Mouse (Mus musculus): ENCODE data around the gene Adm2. TPM values are rescaled to one million over a fixed set of nuclear protein-coding genes. Genes with fewer than 3 reads are reported as not detected.

Gene Adm2
- polyA plus RNA-seq, 1 experiment from 2014 or later = 0.19 TPM

- H3K27ac ChIP-seq = no peak overlapping the region
- H3K27me3 ChIP-seq = no peaks in the 10 kb centered on the region
- peak overlapping the region; percentile 92 for H3K9ac ChIP-seq
- H3K4me1 ChIP-seq (replicated peaks) = peaks cover 34% of the 10 kb centered on the region
- no peaks in the 10 kb centered on the region for H3K9me3 ChIP-seq (replicated peaks)
- H3K4me2 ChIP-seq = peak overlapping the region; percentile 84
- WGBS = 26% methylated on average over 3 of the region's 3 CpGs
- no peaks in the 10 kb centered on the region for H3K36me3 ChIP-seq
- peak overlapping the region; percentile 95 for H3K4me3 ChIP-seq
- ATAC-seq (replicated peaks; ENCODE audit: insufficient number of reproducible peaks, insufficient read depth, low FRiP score, low read depth) = no peak
Observed at GRCm38 (mm10) chr15:89314107-89314506, 8.4 kb upstream of the Adm2 start.

DNA sequence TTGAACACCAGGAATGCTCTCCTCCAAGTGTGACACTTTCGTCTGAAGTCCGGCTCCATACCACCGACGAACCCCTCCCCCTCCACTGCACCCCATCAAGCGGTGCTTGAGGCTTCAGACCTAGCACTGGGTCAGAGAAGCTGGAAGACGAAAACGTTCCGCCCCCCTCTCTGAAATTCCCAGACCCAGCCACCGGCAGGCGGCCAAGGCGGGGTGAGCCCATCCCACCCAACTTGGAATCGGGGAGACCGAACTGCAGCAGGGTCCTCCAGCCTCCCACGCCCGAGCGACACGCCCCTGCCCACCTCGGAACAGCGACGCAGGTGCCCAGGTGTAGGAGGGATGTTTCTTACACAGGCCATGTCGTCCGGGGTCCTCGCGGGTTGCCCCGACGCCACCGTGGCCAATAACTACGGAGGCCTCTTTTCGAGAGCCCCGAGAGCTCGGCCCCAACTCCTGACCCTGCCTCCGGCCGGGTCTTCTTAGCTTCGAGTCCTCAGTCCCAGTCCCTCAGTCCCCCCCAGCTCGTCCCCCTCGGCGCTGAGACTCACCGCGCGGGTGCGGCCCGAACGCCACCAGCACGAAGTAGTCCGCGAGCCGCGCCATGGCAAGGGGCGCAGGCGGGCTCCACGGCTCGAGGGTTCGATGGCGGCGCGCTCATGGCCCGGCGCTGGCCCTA is 7.9 kb upstream of the Adm2 start:
- Histone ChIP-seq H3K4me1 (replicated peaks) (peaks cover 31% of the 10 kb centered on the region), H3K4me2 (peak overlapping the region; percentile 84), H3K4me3 (peak overlapping the region; percentile 95), H3K9ac (peak overlapping the region; percentile 92), H3K36me3 (no peaks in the 10 kb centered on the region), H3K27me3 (no peaks in the 10 kb centered on the region), H3K27ac (peak overlapping the region; percentile 54; the same call in 1 of the 2 replicates), H3K9me3 (replicated peaks) (no peaks in the 10 kb centered on the region)
- WGBS = under 1% methylated on average over 58 of the region's 58 CpGs
- peak; percentile 20 for ATAC-seq (replicated peaks; ENCODE audit: insufficient number of reproducible peaks, insufficient read depth, low FRiP score, low read depth)

- Histone ChIP-seq H3K4me3 (peak within 1 kb of the TSS; percentile 95), H3K4me2 (peak within 1 kb of the TSS; percentile 84), H3K9me3 (replicated peaks) (no peaks in the 10 kb centered on the region), H3K27ac (peak within 1 kb of the TSS; percentile 66), H3K4me1 (replicated peaks) (peaks cover 27% of the 10 kb centered on the region), H3K27me3 (no peaks in the 10 kb centered on the region), H3K36me3 (no peaks in the 10 kb centered on the region), H3K9ac (peak within 1 kb of the TSS; percentile 92)
- WGBS = under 1% methylated on average over 34 of the region's 37 CpGs
- ATAC-seq (replicated peaks; ENCODE audit: insufficient number of reproducible peaks, insufficient read depth, low FRiP score, low read depth) = peak; percentile 100
Observed at GRCm38 (mm10) chr15:89315190-89315731, 7.3 kb upstream of the Adm2 start, which contains the start of gene Sbf1. Gene Sbf1, minus strand, starts transcription at chr15:89315311.

DNA sequence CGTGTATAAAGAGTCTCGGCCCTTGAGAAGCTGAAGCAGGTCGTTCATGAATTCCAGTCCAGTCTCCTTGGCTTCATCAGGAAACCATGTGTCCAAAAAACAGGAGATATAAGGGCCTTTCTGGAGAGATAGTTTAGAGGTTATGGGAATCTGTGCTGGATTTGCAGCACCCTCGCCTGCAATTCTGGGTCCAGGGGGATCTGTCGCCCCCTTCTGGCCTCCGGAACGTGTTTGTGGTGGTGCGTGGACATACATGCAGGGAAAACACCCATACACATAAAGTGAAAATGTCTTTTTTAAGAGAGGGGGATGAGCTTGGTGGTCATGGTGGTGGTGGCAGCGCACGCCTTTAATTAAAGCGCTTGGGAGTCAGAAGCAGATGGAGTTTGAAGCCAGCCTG is 6.4 kb upstream of the Adm2 start:
- Histone ChIP-seq H3K9ac (no peak overlapping the region), H3K27ac (no peak overlapping the region), H3K36me3 (no peaks in the 10 kb centered on the region), H3K4me3 (no peak overlapping the region), H3K27me3 (peaks cover 3% of the 10 kb centered on the region; the same call in 1 of the 2 replicates), H3K9me3 (replicated peaks) (no peaks in the 10 kb centered on the region), H3K4me1 (replicated peaks) (peaks cover 22% of the 10 kb centered on the region), H3K4me2 (no peak overlapping the region; the same call in 1 of the 2 replicates)
- WGBS = 70% methylated on average over 11 of the region's 11 CpGs
- ATAC-seq (replicated peaks; ENCODE audit: insufficient number of reproducible peaks, insufficient read depth, low FRiP score, low read depth) = no peak

DNA sequence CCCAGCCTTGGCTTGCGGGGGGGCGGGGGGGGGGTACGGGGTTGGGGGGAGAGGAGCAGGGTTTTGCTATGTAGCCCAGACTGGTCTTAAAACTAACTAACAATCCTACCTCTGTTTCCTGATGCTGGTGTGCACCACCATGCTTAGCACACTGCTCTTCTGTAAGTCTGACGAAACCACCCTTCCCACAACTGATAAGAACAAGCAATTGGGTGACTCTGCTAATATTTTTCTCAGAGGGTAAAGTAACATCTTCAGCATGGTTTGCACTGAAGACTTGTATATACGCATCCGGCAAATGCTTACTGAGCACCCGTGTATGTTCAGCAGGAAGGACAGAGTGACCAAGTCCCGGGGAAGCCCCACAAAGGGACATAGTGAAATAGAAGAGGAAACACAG is 1.3 kb upstream of the Adm2 start:
- Histone ChIP-seq H3K9me3 (replicated peaks) (no peaks in the 10 kb centered on the region), H3K36me3 (no peaks in the 10 kb centered on the region), H3K4me1 (replicated peaks) (peaks cover 7% of the 10 kb centered on the region; the same call in 1 of the 2 replicates), H3K4me3 (no peak overlapping the region), H3K9ac (no peak overlapping the region), H3K4me2 (no peak overlapping the region), H3K27ac (no peak overlapping the region), H3K27me3 (peaks cover 28% of the 10 kb centered on the region)
- 65% methylated on average over 8 of the region's 8 CpGs for WGBS
- no peak for ATAC-seq (replicated peaks; ENCODE audit: insufficient number of reproducible peaks, insufficient read depth, low FRiP score, low read depth)

- Histone ChIP-seq H3K4me1 (replicated peaks) (peaks cover 7% of the 10 kb centered on the region; the same call in 1 of the 2 replicates), H3K27me3 (peaks cover 28% of the 10 kb centered on the region), H3K4me3 (no peak overlapping the region), H3K9ac (no peak overlapping the region), H3K9me3 (replicated peaks) (no peaks in the 10 kb centered on the region), H3K4me2 (no peak overlapping the region), H3K27ac (no peak overlapping the region), H3K36me3 (no peaks in the 10 kb centered on the region)
- no peak for ATAC-seq (replicated peaks; ENCODE audit: insufficient number of reproducible peaks, insufficient read depth, low FRiP score, low read depth)
- WGBS = 78% methylated on average over 4 of the region's 4 CpGs
Observed at GRCm38 (mm10) chr15:89323656-89324055, 1.1 kb downstream of the Adm2 start.

- H3K9ac ChIP-seq = no peak overlapping the region
- peaks cover 24% of the 10 kb centered on the region for H3K27me3 ChIP-seq
- no peak for ATAC-seq (replicated peaks; ENCODE audit: insufficient number of reproducible peaks, insufficient read depth, low FRiP score, low read depth)
- no peak overlapping the region for H3K27ac ChIP-seq
- no peaks in the 10 kb centered on the region for H3K36me3 ChIP-seq
- peaks cover 7% of the 10 kb centered on the region; the same call in 1 of the 2 replicates for H3K4me1 ChIP-seq (replicated peaks)
- WGBS = 52% methylated on average over 5 of the region's 5 CpGs
- H3K4me2 ChIP-seq = no peak overlapping the region
- H3K9me3 ChIP-seq (replicated peaks) = no peaks in the 10 kb centered on the region
- no peak overlapping the region for H3K4me3 ChIP-seq
Observed at GRCm38 (mm10) chr15:89326441-89326840, 3.9 kb downstream of the Adm2 start.

DNA sequence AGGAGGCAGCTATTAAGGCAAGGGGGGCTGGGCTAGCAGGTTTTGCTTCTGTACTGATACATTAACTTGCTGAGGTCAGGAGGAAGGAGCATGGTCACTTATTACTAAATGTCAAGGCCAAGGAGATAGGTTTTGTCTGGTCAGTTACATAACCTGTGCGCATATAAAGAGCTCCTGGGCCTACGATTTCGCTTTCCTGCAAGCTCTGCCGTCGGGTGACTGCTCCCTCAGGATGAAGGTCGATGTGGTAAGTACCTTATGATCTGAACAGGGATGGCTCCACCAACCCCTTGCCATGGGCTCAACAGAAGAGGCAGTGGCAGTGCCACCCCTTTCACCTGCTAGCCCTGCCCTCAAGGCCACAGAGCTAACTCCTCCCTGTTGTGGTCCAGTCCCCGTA is 11.8 kb downstream of the Adm2 start, which contains the start of gene Miox:
TSS of gene Miox (plus strand) at position 128 of the 400 bp plus-strand sequence.
- H3K36me3 ChIP-seq = no peaks in the 10 kb centered on the region
- H3K4me2 ChIP-seq = no peak within 1 kb of the TSS
- H3K9me3 ChIP-seq (replicated peaks) = no peaks in the 10 kb centered on the region
- H3K27ac ChIP-seq = no peak within 1 kb of the TSS
- WGBS = 79% methylated on average over 7 of the region's 7 CpGs
- H3K4me1 ChIP-seq (replicated peaks) = no peaks in the 10 kb centered on the region
- no peak for ATAC-seq (replicated peaks; ENCODE audit: insufficient number of reproducible peaks, insufficient read depth, low FRiP score, low read depth)
- H3K4me3 ChIP-seq = no peak within 1 kb of the TSS
- no peak within 1 kb of the TSS for H3K9ac ChIP-seq
- H3K27me3 ChIP-seq = no peaks in the 10 kb centered on the region

GRCm38 (mm10) chr15:89334774-89335537 is 12.4 kb downstream of the Adm2 start:
- H3K27ac ChIP-seq = no peak overlapping the region
- H3K4me1 ChIP-seq (replicated peaks) = no peaks in the 10 kb centered on the region
- H3K9ac ChIP-seq = no peak overlapping the region
- H3K9me3 ChIP-seq (replicated peaks) = no peaks in the 10 kb centered on the region
- no peaks in the 10 kb centered on the region for H3K27me3 ChIP-seq
- no peak for ATAC-seq (replicated peaks; ENCODE audit: insufficient number of reproducible peaks, insufficient read depth, low FRiP score, low read depth)
- no peak overlapping the region for H3K4me2 ChIP-seq
- WGBS = 81% methylated on average over 17 of the region's 17 CpGs
- no peaks in the 10 kb centered on the region for H3K36me3 ChIP-seq
- H3K4me3 ChIP-seq = no peak overlapping the region

GRCm38 (mm10) chr15:89336422-89336821 is 13.9 kb downstream of the Adm2 start:
- ATAC-seq (replicated peaks; ENCODE audit: insufficient number of reproducible peaks, insufficient read depth, low FRiP score, low read depth) = no peak
- H3K4me3 ChIP-seq = no peak overlapping the region
- 84% methylated on average over 14 of the region's 14 CpGs for WGBS
- no peak overlapping the region for H3K4me2 ChIP-seq
- H3K27me3 ChIP-seq = no peaks in the 10 kb centered on the region
- no peaks in the 10 kb centered on the region for H3K4me1 ChIP-seq (replicated peaks)
- no peaks in the 10 kb centered on the region for H3K36me3 ChIP-seq
- H3K9ac ChIP-seq = no peak overlapping the region
- no peak overlapping the region for H3K27ac ChIP-seq
- no peaks in the 10 kb centered on the region for H3K9me3 ChIP-seq (replicated peaks)

GRCm38 (mm10) chr15:89339696-89340095 is 17.2 kb downstream of the Adm2 start:
- H3K27ac ChIP-seq = no peak overlapping the region
- no peaks in the 10 kb centered on the region for H3K27me3 ChIP-seq
- no peaks in the 10 kb centered on the region for H3K4me1 ChIP-seq (replicated peaks)
- no peak overlapping the region for H3K9ac ChIP-seq
- no peaks in the 10 kb centered on the region for H3K9me3 ChIP-seq (replicated peaks)
- no peak overlapping the region for H3K4me3 ChIP-seq
- WGBS = 67% methylated on average over 2 of the region's 2 CpGs
- no peak overlapping the region for H3K4me2 ChIP-seq
- no peaks in the 10 kb centered on the region for H3K36me3 ChIP-seq
- ATAC-seq (replicated peaks; ENCODE audit: insufficient number of reproducible peaks, insufficient read depth, low FRiP score, low read depth) = no peak

Measured in heart, embryonic 15.5 days (tissue).